Mouse (Mus musculus) kidney, adult 2 months (tissue): ENCODE measurements at regions not wholly inside any gene's neighbourhood (a gene's known extent, or its start where the extent isn't known, plus 50 kb on each side); places are given as distances from the start of the nearest gene placed in this dataset.

Source experiments
- CTCF ChIP-seq: fragments of 200-500 bp; conservative IDR thresholded peaks from 2 replicates; pipeline ENCODE4 v1.5.1; 2011; ENCODE audit warnings: low read depth, mild to moderate bottlenecking, control low read depth, low read length, moderate library complexity, mixed read lengths; ENCODE audit not compliant: insufficient read depth, insufficient read length
- POLR2A ChIP-seq: fragments of 200-500 bp; IDR thresholded peaks from one replicate; pipeline ENCODE4 v1.6.1; 2011; ENCODE audit warnings: low read depth, low read length, control low read depth

DNA sequence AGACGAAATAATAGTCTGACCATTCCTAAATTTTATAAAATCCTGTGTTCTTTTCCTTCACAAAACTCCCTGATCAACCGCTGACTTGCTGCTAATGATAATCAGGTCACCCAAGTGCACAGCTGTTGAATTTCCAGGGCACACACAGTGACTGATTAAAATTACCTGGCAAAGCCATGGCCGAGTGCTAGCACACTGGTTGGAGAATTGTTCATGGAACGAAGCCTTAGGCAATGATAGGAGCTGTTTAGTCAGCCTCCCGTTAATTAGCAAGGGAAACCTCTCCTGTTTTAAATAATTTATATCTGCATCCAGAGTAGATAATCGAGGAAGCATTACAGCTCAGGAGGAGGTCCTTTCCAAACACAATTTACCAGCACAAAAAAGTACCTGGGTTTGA is 362.8 kb upstream of the 4930452B06Rik start:
- no peak for TF ChIP-seq CTCF
- no peak for TF ChIP-seq POLR2A
